Comparison of ENCODE assay signal across 9 mouse cellular contexts in genomic region chr2:131177932-131178331, GRCm38 (mm10). TPM values are rescaled to one million over a fixed set of nuclear protein-coding genes. Genes with fewer than 3 reads are reported as not detected.
DNase-seq lines count a peak whose midpoint lies in the region; ATAC-seq and TF ChIP-seq lines count a peak whose summit lies in the region.
"Had no signal": no experiment of that assay in that cellular context is flagged by ENCODE, and none has a peak within 500 bp of the region (broad histone marks: within the 10 kb centered on the region; RNA-seq: fewer than 3 reads in every experiment).

No protein-coding gene starts in this region.

- H3K4me2 ChIP-seq in hindbrain, embryonic 12.5 days (replicated peaks), result peak overlapping the region; percentile 97
- peak overlapping the region; percentile 90 for H3K4me2 ChIP-seq in liver, postnatal 0 days (ENCODE audit: low read depth, low read length)

- intact Hi-C loops in heart, adult 2 months (cut with DNase I), result loop anchor here (10.0 kb wide), 1 partner anchor 343 kb away; no protein-coding TSS in a partner anchor
- intact Hi-C loops in heart, postnatal 14 days (cut with DNase I), result loop anchor here (2.0 kb wide), 1 partner anchor 77 kb away; no protein-coding TSS in a partner anchor

- no peak for TF ChIP-seq EP300 in heart, adult 2 months (IDR thresholded peaks at IDR 0.05; ENCODE audit: insufficient read depth, low read depth, low read length)
- no peak for TF ChIP-seq EP300 in liver, postnatal 0 days (IDR thresholded peaks at IDR 0.05; ENCODE audit: low read depth)

- no peak for TF ChIP-seq POLR2A in heart, adult 2 months (IDR thresholded peaks at IDR 0.05; ENCODE audit: insufficient read depth, low read depth, low read length)

- H3K4me3 ChIP-seq in heart, adult 2 months, result peak overlapping the region; percentile 84; the same call in 1 of the 2 replicates
- peak overlapping the region; percentile 86 for H3K4me3 ChIP-seq in brown adipose tissue, adult 24 weeks (ENCODE audit: insufficient read depth, low read depth, low read length)
- peak overlapping the region; percentile 80 for H3K4me3 ChIP-seq in hindbrain, embryonic 12.5 days
- peak overlapping the region; percentile 58; the same call in 1 of the 2 replicates for H3K4me3 ChIP-seq in liver, postnatal 0 days (ENCODE audit: low read depth, low read length)

- no peak for TF ChIP-seq CTCF in heart, adult 2 months (IDR thresholded peaks at IDR 0.05)
- TF ChIP-seq CTCF in liver, postnatal 0 days (IDR thresholded peaks at IDR 0.05; ENCODE audit: low read depth), result no peak

- 57% methylated on average over 9 of the region's 9 CpGs for WGBS in heart, adult 2 months
- WGBS in hindbrain, embryonic 12.5 days, result 78% methylated on average over 9 of the region's 9 CpGs
- 79% methylated on average over 9 of the region's 9 CpGs for WGBS in liver, postnatal 0 days (ENCODE audit: insufficient replicate concordance)

- no peaks in the 10 kb centered on the region for H3K27me3 ChIP-seq in heart, adult 2 months (ENCODE audit: control insufficient read depth, insufficient read depth, low read length)
- peaks cover 10% of the 10 kb centered on the region for H3K27me3 ChIP-seq in hindbrain, embryonic 12.5 days
- peaks cover 10% of the 10 kb centered on the region for H3K27me3 ChIP-seq in liver, postnatal 0 days (ENCODE audit: insufficient read depth, low read length)
- H3K27me3 ChIP-seq: CH12.LX had no signal

- H3K9ac ChIP-seq in heart, adult 2 months (ENCODE audit: low read depth, low read length), result peak overlapping the region; percentile 20; the same call in 1 of the 2 replicates
- peak overlapping the region; percentile 88 for H3K9ac ChIP-seq in hindbrain, embryonic 12.5 days
- H3K9ac ChIP-seq in liver, postnatal 0 days (replicated peaks), result peak overlapping the region; percentile 45; the same call in 1 of the 2 replicates

- no peak for ATAC-seq in hindbrain, embryonic 12.5 days (ENCODE audit: low FRiP score)
- ATAC-seq in liver, postnatal 0 days, result no peak

- no peak for DNase-seq in heart, adult 2 months
- DNase-seq in heart, postnatal 14 days, result no peak
- no peak for DNase-seq in liver, postnatal 0 days
- DNase-seq in left cerebral cortex, adult 11 months (ENCODE audit: low spot score), result no peak
- no peak for DNase-seq in frontal cortex, postnatal 10 days (ENCODE audit: low spot score in 2 of 2)
- no peak for DNase-seq in layer of hippocampus, adult 9-10 months (ENCODE audit: low spot score)

- no peaks in the 10 kb centered on the region for H3K36me3 ChIP-seq in heart, adult 2 months (ENCODE audit: control insufficient read depth, insufficient read depth, low read length)
- H3K36me3 ChIP-seq in hindbrain, embryonic 12.5 days, result peaks cover 10% of the 10 kb centered on the region
- H3K36me3 ChIP-seq in liver, postnatal 0 days (replicated peaks; ENCODE audit: insufficient read depth, low read length), result 0 out of 2 replicates have a peak, but pooled peaks cover 4% of the 10 kb centered on the region

- peaks cover 8% of the 10 kb centered on the region for H3K79me2 ChIP-seq in heart, adult 2 months (replicated peaks; ENCODE audit: control insufficient read depth, insufficient read depth, low read length)

- no peaks in the 10 kb centered on the region for H3K9me3 ChIP-seq in hindbrain, embryonic 12.5 days (replicated peaks)
- H3K9me3 ChIP-seq in liver, postnatal 0 days (ENCODE audit: low read length), result no peaks in the 10 kb centered on the region

- peaks cover 13% of the 10 kb centered on the region for H3K4me1 ChIP-seq in heart, adult 2 months (ENCODE audit: control insufficient read depth, insufficient read depth, low read length)
- peaks cover 26% of the 10 kb centered on the region for H3K4me1 ChIP-seq in brown adipose tissue, adult 24 weeks (ENCODE audit: control insufficient read depth, insufficient read depth, insufficient read length, low read length)
- H3K4me1 ChIP-seq in hindbrain, embryonic 12.5 days, result peaks cover 56% of the 10 kb centered on the region
- peaks cover 58% of the 10 kb centered on the region for H3K4me1 ChIP-seq in liver, postnatal 0 days (ENCODE audit: insufficient read depth)

- no peak overlapping the region; the same call in 1 of the 2 replicates for H3K27ac ChIP-seq in heart, adult 2 months
- H3K27ac ChIP-seq in brown adipose tissue, adult 24 weeks (replicated peaks; ENCODE audit: low read depth, low read length), result peak overlapping the region; percentile 87; the same call in 1 of the 2 replicates
- 0 out of 2 replicates have a peak overlapping the region, but pooled peaks have one; percentile 4 for H3K27ac ChIP-seq in hindbrain, embryonic 12.5 days
- H3K27ac ChIP-seq in liver, postnatal 0 days (ENCODE audit: low read depth), result no peak overlapping the region

RNA-seq across cellular contexts. Expression of gene Cenpb, which starts 1.9 kb away (rescaled TPM):
- 10 to 100 TPM; 71.9 to 92.6 TPM for total RNA-seq in heart, adult 2 months (2021)
- 57.1 and 58.5 TPM in 2 replicates for polyA plus RNA-seq in heart, adult 2 months (2012; rRNA removed)
- 10 to 100 TPM; 60.6 to 61.0 TPM for total RNA-seq in heart, postnatal 14 days (2021)
- 78.2 and 99.0 TPM in 2 replicates for polyA plus RNA-seq in brown adipose tissue, adult 24 weeks (2012; ENCODE audit: insufficient read depth, insufficient read length, missing spikeins)
- polyA plus RNA-seq in hindbrain, embryonic 12.5 days (2016; fragmentation: Nextera tagmentation; extraction: Ambion mirVana), result 18.3 and 18.5 TPM in 2 replicates
- 4.2 and 4.8 TPM in 2 replicates for polyA plus RNA-seq in liver, postnatal 0 days (2015; fragmentation: Nextera tagmentation; extraction: Ambion mirVana)

RNA-seq across cellular contexts. Expression of gene Cdc25b, which starts 8.8 kb away (rescaled TPM):
- total RNA-seq in heart, adult 2 months (2021), result 10 to 100 TPM in 1 of 2 experiments, 1 to 10 TPM in 1; 4.3 to 10.3 TPM
- 9.8 and 12.5 TPM in 2 replicates for polyA plus RNA-seq in heart, adult 2 months (2012; rRNA removed)
- total RNA-seq in heart, postnatal 14 days (2021), result 10 to 100 TPM; 12.2 to 14.4 TPM
- 2.4 and 2.5 TPM in 2 replicates for polyA plus RNA-seq in brown adipose tissue, adult 24 weeks (2012; ENCODE audit: insufficient read depth, insufficient read length, missing spikeins)
- polyA plus RNA-seq in hindbrain, embryonic 12.5 days (2016; fragmentation: Nextera tagmentation; extraction: Ambion mirVana), result 69.8 and 85.7 TPM in 2 replicates
- polyA plus RNA-seq in liver, postnatal 0 days (2015; fragmentation: Nextera tagmentation; extraction: Ambion mirVana), result 67.6 and 77.7 TPM in 2 replicates

RNA-seq across cellular contexts. Expression of gene Spef1, which starts 9.2 kb away (rescaled TPM):
- total RNA-seq in heart, adult 2 months (2021), result 1 to 10 TPM; 4.4 to 5.2 TPM
- 3.3 and 4.0 TPM in 2 replicates for polyA plus RNA-seq in heart, adult 2 months (2012; rRNA removed)
- 1 to 10 TPM; 7.6 to 8.3 TPM for total RNA-seq in heart, postnatal 14 days (2021)
- polyA plus RNA-seq in brown adipose tissue, adult 24 weeks (2012; ENCODE audit: insufficient read depth, insufficient read length, missing spikeins), result 5.3 and 9.2 TPM in 2 replicates
- 8.9 and 9.2 TPM in 2 replicates for polyA plus RNA-seq in hindbrain, embryonic 12.5 days (2016; fragmentation: Nextera tagmentation; extraction: Ambion mirVana)
- polyA plus RNA-seq in liver, postnatal 0 days (2015; fragmentation: Nextera tagmentation; extraction: Ambion mirVana), result 0.59 and 0.65 TPM in 2 replicates

RNA-seq across cellular contexts. Expression of gene 1700037H04Rik, which starts 18.1 kb away (rescaled TPM):
- 10 to 100 TPM in 1 of 2 experiments, 1 to 10 TPM in 1; 9.8 to 11.3 TPM for total RNA-seq in heart, adult 2 months (2021)
- polyA plus RNA-seq in heart, adult 2 months (2012; rRNA removed), result 33.6 and 48.9 TPM in 2 replicates
- total RNA-seq in heart, postnatal 14 days (2021), result 10 to 100 TPM; 11.1 to 12.2 TPM
- polyA plus RNA-seq in brown adipose tissue, adult 24 weeks (2012; ENCODE audit: insufficient read depth, insufficient read length, missing spikeins), result 426 and 428 TPM in 2 replicates
- polyA plus RNA-seq in hindbrain, embryonic 12.5 days (2016; fragmentation: Nextera tagmentation; extraction: Ambion mirVana), result 87.4 and 89.7 TPM in 2 replicates
- 58.1 and 61.6 TPM in 2 replicates for polyA plus RNA-seq in liver, postnatal 0 days (2015; fragmentation: Nextera tagmentation; extraction: Ambion mirVana)

RNA-seq across cellular contexts. Expression of gene Ap5s1, which starts 28.9 kb away (rescaled TPM):
- total RNA-seq in heart, adult 2 months (2021), result 10 to 100 TPM; 33.1 to 41.7 TPM
- 71.4 and 121 TPM in 2 replicates for polyA plus RNA-seq in heart, adult 2 months (2012; rRNA removed)
- 10 to 100 TPM; 37.3 to 40.8 TPM for total RNA-seq in heart, postnatal 14 days (2021)
- polyA plus RNA-seq in brown adipose tissue, adult 24 weeks (2012; ENCODE audit: insufficient read depth, insufficient read length, missing spikeins), result 15.9 and 26.0 TPM in 2 replicates
- polyA plus RNA-seq in hindbrain, embryonic 12.5 days (2016; fragmentation: Nextera tagmentation; extraction: Ambion mirVana), result 28.4 and 29.1 TPM in 2 replicates
- polyA plus RNA-seq in liver, postnatal 0 days (2015; fragmentation: Nextera tagmentation; extraction: Ambion mirVana), result 19.5 TPM in 2 replicates

Comparison
In these comparisons a context has a peak if more than half of its experiments do, and no peak if none do; other contexts are left out.
1. H3K27ac ChIP-seq: peak in brown adipose tissue, adult 24 weeks (single experiment) and hindbrain, embryonic 12.5 days (single experiment); none in heart, adult 2 months (single experiment) and liver, postnatal 0 days (single experiment).
2. H3K9ac ChIP-seq: peak in every context shown above with its lines; median percentile 88 in hindbrain, embryonic 12.5 days; 45 in liver, postnatal 0 days; 20 in heart, adult 2 months.
3. Peak in every context shown above with its lines, with median percentiles within 50 percentile points of each other: H3K4me3 ChIP-seq.